Mouse (Mus musculus): Measurements from ENCODE around the gene Dnaic2.

GRCm38 (mm10) chr11:114736111-114736510, 8.9 kb downstream of the Dnaic2 start:
- TF ChIP-seq CTCF (IDR thresholded peaks at IDR 0.05) (peak; percentile 16; the same call in 1 of the 2 replicates), POLR2A (IDR thresholded peaks at IDR 0.05; ENCODE audit: insufficient read depth, low read depth, low read length) (no peak)

Measured in heart, adult 2 months (tissue).